Mouse (Mus musculus) liver, embryonic 15.5 days (tissue): ENCODE data around the gene Melk. TPM values are rescaled to one million over a fixed set of nuclear protein-coding genes. Genes with fewer than 3 reads are reported as not detected.

Source experiments
- ATAC-seq: fragments of 200-750 bp; cut with Nextera tagmentation; 2 replicates; pipeline ENCODE4 v1.8.0; 2017; ENCODE audit warnings: moderate number of reproducible peaks, mild to moderate bottlenecking, moderate library complexity; ENCODE audit not compliant: insufficient read depth
- H3K27ac ChIP-seq: fragments of 300-500 bp; sonication (generic); replicated peaks from 2 replicates; pipeline ENCODE4 v1.5.1; 2015; ENCODE audit warnings: mild to moderate bottlenecking, inconsistent platforms
- H3K27me3 ChIP-seq: fragments of 300-500 bp; sonication (generic); 2 replicates; pipeline ENCODE4 v1.6.1; 2015; ENCODE audit warnings: mild to moderate bottlenecking, inconsistent platforms
- H3K36me3 ChIP-seq: fragments of 300-500 bp; sonication (generic); replicated peaks from 2 replicates; pipeline ENCODE4 v1.6.1; 2015; ENCODE audit warnings: moderate library complexity, mild to moderate bottlenecking, inconsistent platforms
- H3K4me1 ChIP-seq: fragments of 300-500 bp; sonication (generic); replicated peaks from 2 replicates; pipeline ENCODE4 v1.6.1; 2015; ENCODE audit warnings: inconsistent platforms
- H3K4me2 ChIP-seq: fragments of 300-500 bp; sonication (generic); 2 replicates; pipeline ENCODE4 v1.6.1; 2015; ENCODE audit warnings: moderate library complexity, mild to moderate bottlenecking, inconsistent platforms
- H3K4me3 ChIP-seq: fragments of 300-500 bp; sonication (generic); replicated peaks from 2 replicates; pipeline ENCODE4 v1.5.1; 2015; ENCODE audit warnings: mild to moderate bottlenecking, inconsistent platforms
- H3K9ac ChIP-seq: fragments of 300-500 bp; sonication (generic); 2 replicates; pipeline ENCODE4 v1.6.1; 2015; ENCODE audit warnings: moderate library complexity, mild to moderate bottlenecking, inconsistent platforms
- H3K9me3 ChIP-seq: fragments of 300-500 bp; sonication (generic); replicated peaks from 2 replicates; pipeline ENCODE4 v1.6.1; 2016; ENCODE audit warnings: inconsistent platforms
- whole genome bisulfite sequencing: fragments of 180-500 bp; shearing (Covaris S2); methylation state at CpG from one replicate; pipeline ENCODE4 v1.1.7; 2015; ENCODE audit warnings: mixed read lengths; ENCODE audit not compliant: insufficient replicate concordance; 5-methylcytosine and 5-hydroxymethylcytosine counted together
- polyA plus RNA-seq: library from polyadenylated mRNA; unstranded; fragments of >200 nt; fragmentation: Nextera tagmentation; extraction: Ambion mirVana; gene quantifications from 2 replicates; pipeline ENCODE4 v1.2.1, GENCODE M21; 2015

Melk gene
- polyA plus RNA-seq, 1 experiment from 2014 or later = 17.1 TPM

- WGBS = 41% methylated on average over 5 of the region's 5 CpGs
- H3K27ac ChIP-seq = no peak overlapping the region
- no peaks in the 10 kb centered on the region for H3K36me3 ChIP-seq
- ATAC-seq = no peak
- no peak overlapping the region for H3K9ac ChIP-seq
- H3K9me3 ChIP-seq = no peaks in the 10 kb centered on the region
- H3K4me3 ChIP-seq = no peak overlapping the region
- no peak overlapping the region for H3K4me2 ChIP-seq
- H3K4me1 ChIP-seq = no peaks in the 10 kb centered on the region
- no peaks in the 10 kb centered on the region for H3K27me3 ChIP-seq
Measured at GRCm38 (mm10) chr4:44271134-44271533, 29.5 kb upstream of the Melk start.

- H3K27ac ChIP-seq = no peak overlapping the region
- no peak overlapping the region for H3K4me3 ChIP-seq
- H3K4me1 ChIP-seq = no peaks in the 10 kb centered on the region
- no peaks in the 10 kb centered on the region for H3K27me3 ChIP-seq
- no peak overlapping the region for H3K9ac ChIP-seq
- H3K36me3 ChIP-seq = no peaks in the 10 kb centered on the region
- H3K4me2 ChIP-seq = no peak overlapping the region
- no peak for ATAC-seq
- no peaks in the 10 kb centered on the region for H3K9me3 ChIP-seq
- WGBS = 51% methylated on average over 7 of the region's 7 CpGs
Measured at GRCm38 (mm10) chr4:44281597-44282265, 18.9 kb upstream of the Melk start.

- no peak overlapping the region for H3K27ac ChIP-seq
- no peaks in the 10 kb centered on the region for H3K27me3 ChIP-seq
- 7% methylated on average over 7 of the region's 7 CpGs for WGBS
- ATAC-seq = no peak
- H3K4me3 ChIP-seq = no peak overlapping the region
- no peaks in the 10 kb centered on the region for H3K36me3 ChIP-seq
- no peak overlapping the region for H3K4me2 ChIP-seq
- H3K4me1 ChIP-seq = no peaks in the 10 kb centered on the region
- H3K9me3 ChIP-seq = no peaks in the 10 kb centered on the region
- no peak overlapping the region for H3K9ac ChIP-seq
Measured at GRCm38 (mm10) chr4:44292534-44292933, 8.1 kb upstream of the Melk start.

- no peak overlapping the region for H3K4me3 ChIP-seq
- H3K36me3 ChIP-seq = no peaks in the 10 kb centered on the region
- peaks cover 3% of the 10 kb centered on the region; the same call in 1 of the 2 replicates for H3K4me1 ChIP-seq
- H3K9ac ChIP-seq = no peak overlapping the region
- no peaks in the 10 kb centered on the region for H3K9me3 ChIP-seq
- WGBS = 47% methylated on average over 1 of the region's 1 CpGs
- H3K27me3 ChIP-seq = no peaks in the 10 kb centered on the region
- no peak overlapping the region for H3K4me2 ChIP-seq
- no peak for ATAC-seq
- H3K27ac ChIP-seq = no peak overlapping the region
Measured at GRCm38 (mm10) chr4:44295837-44296236, 4.8 kb upstream of the Melk start.

GRCm38 (mm10) chr4:44306585-44306984 is 5.9 kb downstream of the Melk start:
- peaks cover 48% of the 10 kb centered on the region for H3K36me3 ChIP-seq
- no peaks in the 10 kb centered on the region for H3K27me3 ChIP-seq
- no peak for ATAC-seq
- H3K27ac ChIP-seq = no peak overlapping the region
- no peak overlapping the region for H3K9ac ChIP-seq
- H3K4me2 ChIP-seq = no peak overlapping the region
- no peak overlapping the region for H3K4me3 ChIP-seq
- H3K4me1 ChIP-seq = peaks cover 21% of the 10 kb centered on the region
- no peaks in the 10 kb centered on the region for H3K9me3 ChIP-seq
- WGBS = 48% methylated on average over 7 of the region's 7 CpGs

GRCm38 (mm10) chr4:44310429-44310828 is 9.8 kb downstream of the Melk start:
- no peaks in the 10 kb centered on the region for H3K9me3 ChIP-seq
- WGBS = 80% methylated on average over 4 of the region's 4 CpGs

GRCm38 (mm10) chr4:44310911-44311310 is 10.2 kb downstream of the Melk start:
- peaks cover 70% of the 10 kb centered on the region for H3K36me3 ChIP-seq
- 83% methylated on average over 4 of the region's 4 CpGs for WGBS
- ATAC-seq = no peak

More at GRCm38 (mm10) chr4:44310429-44310828, 9.8 kb downstream of the Melk start:
- Histone ChIP-seq H3K27ac (no peak overlapping the region), H3K4me2 (no peak overlapping the region), H3K9ac (no peak overlapping the region), H3K4me3 (no peak overlapping the region), H3K36me3 (peaks cover 70% of the 10 kb centered on the region), H3K27me3 (no peaks in the 10 kb centered on the region), H3K4me1 (peaks cover 4% of the 10 kb centered on the region; the same call in 1 of the 2 replicates)
- no peak for ATAC-seq

GRCm38 (mm10) chr4:44316270-44316809 is 15.7 kb downstream of the Melk start:
- no peak for ATAC-seq
- WGBS = 69% methylated on average over 12 of the region's 12 CpGs
- Histone ChIP-seq H3K4me1 (no peaks in the 10 kb centered on the region), H3K27me3 (no peaks in the 10 kb centered on the region), H3K9ac (no peak overlapping the region), H3K36me3 (peaks cover 41% of the 10 kb centered on the region), H3K27ac (no peak overlapping the region), H3K4me2 (no peak overlapping the region), H3K9me3 (no peaks in the 10 kb centered on the region), H3K4me3 (no peak overlapping the region)

More at GRCm38 (mm10) chr4:44310911-44311310, 10.2 kb downstream of the Melk start:
- H3K27ac ChIP-seq = no peak overlapping the region
- H3K4me1 ChIP-seq = peaks cover 4% of the 10 kb centered on the region; the same call in 1 of the 2 replicates
- H3K27me3 ChIP-seq = no peaks in the 10 kb centered on the region
- no peak overlapping the region for H3K4me3 ChIP-seq
- no peaks in the 10 kb centered on the region for H3K9me3 ChIP-seq
- H3K9ac ChIP-seq = no peak overlapping the region
- H3K4me2 ChIP-seq = no peak overlapping the region

- ATAC-seq = no peak
- Histone ChIP-seq H3K9ac (no peak overlapping the region), H3K36me3 (peaks cover 15% of the 10 kb centered on the region), H3K27me3 (no peaks in the 10 kb centered on the region), H3K4me3 (no peak overlapping the region), H3K4me1 (no peaks in the 10 kb centered on the region), H3K4me2 (no peak overlapping the region), H3K9me3 (no peaks in the 10 kb centered on the region), H3K27ac (no peak overlapping the region)
- 81% methylated on average over 6 of the region's 6 CpGs for WGBS
Measured at GRCm38 (mm10) chr4:44320448-44320847, 19.8 kb downstream of the Melk start.

- H3K27ac ChIP-seq = no peak overlapping the region
- H3K36me3 ChIP-seq = peaks cover 27% of the 10 kb centered on the region
- no peak overlapping the region for H3K4me3 ChIP-seq
- no peaks in the 10 kb centered on the region for H3K9me3 ChIP-seq
- no peaks in the 10 kb centered on the region for H3K27me3 ChIP-seq
- H3K9ac ChIP-seq = no peak overlapping the region
- H3K4me1 ChIP-seq = no peaks in the 10 kb centered on the region
- WGBS = 84% methylated on average over 7 of the region's 7 CpGs
- no peak for ATAC-seq
- H3K4me2 ChIP-seq = no peak overlapping the region
Measured at GRCm38 (mm10) chr4:44322124-44322523, 21.4 kb downstream of the Melk start.

GRCm38 (mm10) chr4:44325453-44325852 is 24.8 kb downstream of the Melk start:
- Histone ChIP-seq H3K9ac (no peak overlapping the region), H3K27ac (no peak overlapping the region), H3K36me3 (peaks cover 26% of the 10 kb centered on the region), H3K4me3 (no peak overlapping the region), H3K9me3 (no peaks in the 10 kb centered on the region), H3K4me2 (no peak overlapping the region), H3K4me1 (peaks cover 5% of the 10 kb centered on the region; the same call in 1 of the 2 replicates), H3K27me3 (no peaks in the 10 kb centered on the region)
- ATAC-seq = no peak
- 47% methylated on average over 4 of the region's 4 CpGs for WGBS
